Mouse (Mus musculus) 3T3-L1 (cell line): Measurements from ENCODE around the gene Rab27a.
A peak's percentile ranks its signal among the peaks of the same experiment; 100 is the strongest.
"Not testable (repeated sequence)": the region's sequence is repeated elsewhere in the genome, so short reads cannot be mapped to it uniquely, and the experiment has no call there.

Source experiments
- DNase-seq: peaks from one replicate; pipeline ENCODE4 v3.0.0-alpha.2; 2015; ENCODE audit warnings: low read depth, low spot score

Rab27a gene

DNA sequence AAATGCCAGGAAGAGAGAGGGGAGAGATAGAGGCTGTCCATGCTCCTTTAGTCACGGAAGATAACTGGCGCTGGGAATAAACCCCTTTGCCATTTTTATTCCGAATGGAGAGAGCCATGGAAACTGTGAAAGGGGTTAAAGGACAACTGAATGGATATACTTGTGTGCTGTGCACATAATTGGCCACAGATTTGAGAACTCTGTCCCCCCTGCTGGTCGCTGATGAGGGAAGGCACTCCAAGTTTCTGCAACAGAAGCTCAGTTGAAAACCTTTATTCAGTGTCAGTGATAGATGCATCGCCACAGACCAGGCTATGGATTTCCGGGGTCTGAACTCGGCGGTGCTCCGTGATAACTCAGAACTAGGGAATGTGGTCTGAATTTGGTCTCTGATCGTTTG is 45.5 kb downstream of the Rab27a start:
- no peak for DNase-seq

DNA sequence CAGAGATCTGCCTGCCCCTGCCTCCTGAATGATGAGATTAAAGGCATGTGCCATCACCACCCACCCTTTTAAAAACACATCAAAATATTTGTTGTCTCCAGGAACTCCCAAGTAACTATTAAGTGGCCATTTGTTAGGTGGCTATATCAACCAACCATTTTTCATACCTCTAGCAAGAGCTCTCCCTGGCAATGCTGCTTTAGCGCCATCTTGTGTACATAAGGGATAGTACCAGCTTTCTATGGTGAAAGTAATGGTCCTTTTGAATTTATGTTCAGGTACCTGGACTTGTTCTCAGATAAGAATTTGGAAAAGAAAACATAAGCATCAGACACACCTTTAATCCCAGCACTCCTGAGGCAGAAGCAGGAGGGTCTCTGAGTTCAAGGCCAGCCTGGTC is 47.1 kb downstream of the Rab27a start:
- DNase-seq, result peak; percentile 75

DNA sequence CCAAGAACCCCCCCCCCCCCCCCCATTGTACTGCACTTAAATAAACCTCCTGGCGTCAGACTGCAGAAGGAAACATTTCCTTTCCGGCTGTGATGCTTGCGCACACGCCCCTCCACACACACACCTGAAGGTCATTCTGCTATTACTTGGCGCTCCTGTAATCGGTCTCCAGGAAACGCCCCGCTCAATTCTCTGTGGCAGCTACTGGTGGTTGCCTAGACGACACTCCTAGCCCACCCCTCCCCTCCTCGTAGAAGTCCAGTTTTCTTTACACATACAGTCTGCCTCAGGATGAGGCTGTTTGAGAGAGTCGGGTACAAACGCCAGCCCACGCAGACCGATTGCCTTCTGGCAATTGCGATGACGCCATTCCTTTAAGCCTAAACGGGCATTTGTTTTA is 49.9 kb downstream of the Rab27a start:
- no peak for DNase-seq

DNA sequence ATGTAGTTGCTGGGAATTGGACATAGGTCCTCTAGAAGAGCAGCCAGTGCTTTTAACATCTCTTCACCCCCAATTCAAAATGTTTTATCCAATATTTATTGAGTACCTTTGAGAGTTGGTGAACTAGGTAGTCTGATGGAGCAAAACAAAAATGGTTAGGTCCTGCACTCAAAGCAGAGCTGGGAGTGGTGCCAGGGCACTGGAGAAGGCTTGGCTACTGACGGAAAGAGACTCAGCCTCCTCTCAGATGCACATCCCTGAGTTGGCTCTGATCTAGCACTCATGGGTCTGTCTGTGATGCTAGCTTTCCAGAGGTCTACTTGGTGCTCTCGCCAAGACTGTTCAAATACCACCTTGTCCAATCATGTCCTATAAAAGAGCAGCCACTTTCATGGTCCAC is 53.2 kb downstream of the Rab27a start:
- DNase-seq, result no peak

DNA sequence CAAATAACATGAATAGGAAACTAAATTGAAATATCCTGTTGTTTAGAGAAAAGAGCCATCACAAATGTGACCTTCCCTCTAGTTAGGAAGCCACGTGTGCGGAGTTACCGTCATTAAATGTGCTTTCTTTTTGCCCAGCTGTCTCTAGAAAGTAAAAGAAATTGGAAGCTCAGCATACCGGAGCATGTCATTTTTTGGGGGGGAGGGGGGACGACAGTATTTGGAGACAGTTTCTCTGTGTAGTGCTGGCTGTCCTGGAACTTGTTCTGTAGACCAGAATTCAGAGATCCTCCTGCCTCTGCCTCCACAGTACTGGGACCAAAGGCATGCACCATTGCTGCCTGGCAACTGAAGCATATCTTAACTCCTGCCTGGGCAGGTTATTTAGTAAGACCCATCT is 56.9 kb downstream of the Rab27a start, which contains the start of gene Khdc3:
TSS of gene Khdc3 (plus strand) at position 301 of the 400 bp plus-strand sequence.
- no peak for DNase-seq

DNA sequence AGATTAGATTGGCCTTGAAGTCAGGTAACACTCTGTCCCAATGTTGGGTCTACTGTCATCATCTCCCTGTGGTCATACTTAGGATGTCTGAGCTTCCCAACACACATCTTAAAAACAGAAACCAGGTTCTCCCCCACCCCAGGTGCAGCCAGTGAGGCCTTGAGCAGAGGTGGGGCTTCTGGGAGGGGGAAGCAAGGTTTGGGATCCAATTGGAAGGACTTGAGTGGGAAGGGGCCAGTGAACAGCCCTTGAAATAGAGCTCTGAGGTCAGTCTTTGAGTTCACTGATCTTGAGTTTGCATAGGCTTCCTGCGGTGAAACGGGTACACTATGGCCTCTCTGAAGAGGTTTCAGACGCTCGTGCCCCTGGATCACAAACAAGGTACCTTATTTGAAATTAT is 57.5 kb downstream of the Rab27a start, which contains the start of gene Gm20509:
TSS of gene Gm20509 (plus strand) at position 290 of the 400 bp plus-strand sequence.
- no peak for DNase-seq

DNA sequence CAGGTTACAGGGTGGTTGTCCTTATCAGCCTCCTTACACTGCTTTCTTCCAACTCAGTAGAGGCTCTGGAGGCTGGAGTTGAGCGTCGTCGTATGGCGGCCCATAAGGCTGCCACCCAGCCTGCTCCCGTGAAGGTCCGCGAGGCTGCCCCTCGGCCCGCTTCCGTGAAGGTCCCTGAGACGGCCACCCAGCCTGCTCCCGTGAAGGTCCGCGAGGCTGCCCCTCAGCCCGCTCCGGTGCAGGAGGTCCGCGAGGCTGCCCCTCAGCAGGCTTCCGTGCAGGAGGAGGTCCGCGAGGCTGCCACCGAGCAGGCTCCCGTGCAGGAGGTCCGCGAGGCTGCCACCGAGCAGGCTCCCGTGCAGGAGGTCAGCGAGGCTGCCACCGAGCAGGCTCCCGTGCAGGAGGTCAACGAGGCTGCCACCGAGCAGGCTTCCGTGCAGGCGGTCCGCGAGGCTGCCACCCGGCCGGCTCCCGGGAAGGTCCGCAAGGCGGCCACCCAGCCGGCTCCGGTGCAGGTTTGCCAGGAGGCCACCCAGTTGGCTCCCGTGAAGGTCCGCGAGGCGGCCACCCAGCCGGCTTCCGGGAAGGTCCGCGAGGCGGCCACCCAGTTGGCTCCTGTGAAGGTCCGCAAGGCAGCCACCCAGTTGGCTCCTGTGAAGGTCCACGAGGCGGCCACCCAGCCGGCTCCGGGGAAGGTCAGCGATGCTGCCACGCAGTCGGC is 58.7 kb downstream of the Rab27a start:
- DNase-seq, result no peak

DNA sequence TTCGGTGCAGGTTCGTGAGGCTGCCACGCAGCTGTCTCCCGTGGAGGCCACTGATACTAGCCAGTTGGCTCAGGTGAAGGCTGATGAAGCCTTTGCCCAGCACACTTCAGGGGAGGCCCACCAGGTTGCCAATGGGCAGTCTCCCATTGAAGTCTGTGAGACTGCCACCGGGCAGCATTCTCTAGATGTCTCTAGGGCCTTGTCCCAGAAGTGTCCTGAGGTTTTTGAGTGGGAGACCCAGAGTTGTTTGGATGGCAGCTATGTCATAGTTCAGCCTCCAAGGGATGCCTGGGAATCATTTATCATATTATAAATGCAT is 59.2 kb downstream of the Rab27a start:
- no peak for DNase-seq

DNA sequence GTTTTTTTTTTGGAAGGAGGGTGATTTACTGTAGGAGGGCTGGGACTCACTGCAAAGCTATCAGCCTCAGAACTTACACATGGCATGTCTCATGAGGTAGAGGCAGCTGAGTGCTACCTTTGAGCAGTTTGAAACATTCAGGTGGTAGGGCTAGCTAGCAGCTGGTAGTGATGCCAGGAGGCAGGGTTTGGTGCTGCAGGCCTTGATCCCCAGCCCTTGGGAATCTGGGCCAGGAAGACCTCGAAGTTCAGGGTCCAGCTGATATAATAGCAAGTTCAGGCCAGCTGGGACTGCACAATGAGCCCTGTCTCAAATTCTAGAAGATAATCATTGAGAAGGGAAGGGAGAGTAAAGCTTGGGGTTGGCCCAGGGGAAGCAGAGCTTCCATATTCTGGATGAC is 60.5 kb downstream of the Rab27a start:
- no peak for DNase-seq

DNA sequence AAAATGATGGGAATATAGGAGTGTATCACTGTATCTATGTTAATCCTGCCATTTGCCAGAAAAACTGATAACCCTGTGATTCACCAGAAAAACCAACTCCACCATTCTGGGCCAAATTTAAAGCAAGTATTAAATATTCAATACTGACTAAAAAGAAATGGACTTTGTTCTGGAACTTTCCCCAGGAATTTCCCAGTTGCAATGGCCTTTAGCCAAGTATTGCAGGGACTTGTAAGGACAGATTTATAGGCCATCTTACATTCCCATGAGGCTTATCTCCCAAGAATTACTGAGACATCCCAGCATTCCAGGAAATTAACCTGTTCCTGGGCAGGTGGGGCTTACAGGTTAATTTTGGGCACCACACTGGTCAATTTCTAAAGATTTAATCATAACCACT is 61.1 kb downstream of the Rab27a start:
- no peak for DNase-seq

DNA sequence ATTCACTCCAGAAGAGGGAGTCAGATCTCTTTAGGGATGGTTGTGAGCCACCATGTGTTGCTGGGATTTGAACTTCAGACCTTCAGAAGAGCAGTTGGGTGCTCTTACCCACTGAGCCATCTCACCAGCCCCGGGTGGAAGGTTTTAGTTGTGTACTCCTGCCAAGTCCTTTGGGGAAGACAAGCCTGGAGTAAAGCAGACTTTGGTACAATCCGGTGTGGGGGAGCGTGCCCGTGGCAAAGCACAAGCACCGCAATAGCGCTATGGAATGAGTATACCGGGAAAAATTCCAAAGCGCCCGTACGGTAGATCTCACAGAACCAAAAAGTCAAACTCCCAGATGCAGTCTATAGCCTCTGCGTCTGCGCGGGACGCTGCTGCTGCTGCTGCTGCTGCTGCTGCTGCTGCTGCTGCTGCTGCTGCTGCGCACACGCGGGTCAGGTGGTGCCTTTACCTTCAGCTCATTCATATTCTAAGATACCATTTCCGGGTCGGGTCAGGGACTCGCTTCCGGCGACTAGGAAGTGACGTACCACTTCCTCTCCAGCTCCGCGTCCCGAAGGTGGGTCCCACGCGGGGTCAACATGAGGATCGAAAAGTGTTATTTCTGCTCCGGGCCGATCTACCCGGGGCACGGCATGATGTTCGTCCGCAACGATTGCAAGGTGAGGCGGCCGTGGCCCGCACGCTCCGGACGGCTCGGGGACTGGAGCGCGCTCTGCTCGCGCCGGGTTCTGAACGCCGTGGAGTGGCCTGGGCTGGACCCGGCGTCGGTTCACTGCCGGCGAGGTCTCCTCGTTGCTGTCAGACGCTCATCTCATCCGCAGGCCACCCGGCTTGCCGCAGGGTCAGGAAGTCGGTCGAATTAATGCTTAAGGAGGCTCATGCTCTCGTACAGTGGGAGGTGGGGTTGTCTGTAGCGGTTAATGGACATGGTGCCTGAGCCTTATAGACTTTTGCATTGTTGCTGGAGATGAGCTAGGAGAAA is 68.6 kb downstream of the Rab27a start, which contains the start of gene Rsl24d1:
TSS of gene Rsl24d1 (plus strand) at position 508 of the 988 bp plus-strand sequence.
- peak; percentile 93 for DNase-seq

DNA sequence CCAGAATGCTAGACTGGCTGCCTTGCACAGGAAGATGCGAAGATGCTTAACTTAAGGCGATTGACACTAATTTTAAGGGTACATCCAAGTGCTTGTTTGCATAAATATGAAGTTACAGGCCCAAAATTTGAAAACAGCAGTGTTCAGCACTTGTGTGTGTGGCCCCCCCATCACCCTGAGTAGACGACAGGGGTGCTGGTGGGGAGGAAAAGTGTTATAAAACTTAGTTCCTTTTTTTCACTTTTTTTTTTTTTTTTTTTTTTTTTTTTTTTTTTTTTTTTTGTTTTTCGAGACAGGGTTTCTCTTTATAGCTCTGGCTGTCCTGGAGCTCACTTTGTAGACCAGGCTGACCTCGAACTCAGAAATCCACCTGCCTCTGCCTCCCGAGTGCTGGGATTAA is 72.0 kb downstream of the Rab27a start:
- DNase-seq, result not testable (repeated sequence)

DNA sequence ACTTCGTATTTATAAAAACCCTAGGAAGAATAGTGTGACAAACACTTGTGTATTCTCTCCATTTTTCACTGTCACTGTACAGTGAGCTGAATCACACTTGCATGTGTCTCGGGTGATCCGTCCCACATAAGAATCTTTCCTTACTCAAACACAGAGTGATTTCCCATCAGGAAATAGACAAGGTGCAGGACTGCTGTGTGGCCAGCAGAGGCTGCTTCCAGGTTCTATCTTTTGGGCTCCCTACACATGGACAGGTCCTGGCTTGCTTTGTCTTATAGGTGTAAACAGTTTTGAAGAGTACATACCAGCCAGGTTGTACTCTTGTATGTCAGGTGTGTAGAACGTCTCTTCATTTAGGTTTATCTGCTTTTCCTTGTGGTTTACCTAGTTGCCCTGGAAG is 73.4 kb downstream of the Rab27a start:
- DNase-seq, result peak; percentile 39

DNA sequence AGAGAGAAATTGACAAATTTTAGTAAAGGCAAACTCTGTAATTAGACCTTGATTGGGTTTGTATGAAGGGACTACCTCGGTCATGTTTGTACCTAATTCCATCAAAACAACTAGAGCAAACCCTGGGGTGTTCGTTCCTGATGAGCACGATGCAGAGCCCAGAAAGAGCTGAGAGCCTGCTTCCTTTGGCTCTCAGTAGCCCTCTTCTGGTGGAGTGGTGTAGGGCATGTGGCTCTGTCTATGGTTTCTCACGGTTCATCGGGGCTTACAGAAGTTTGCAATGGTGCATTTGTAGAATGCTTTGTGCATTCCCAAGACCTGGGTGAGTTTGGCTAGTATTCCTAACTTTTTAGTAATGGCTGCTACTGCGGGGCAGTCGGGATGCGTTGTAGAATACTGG is 77.1 kb downstream of the Rab27a start:
- DNase-seq, result peak; percentile 54

DNA sequence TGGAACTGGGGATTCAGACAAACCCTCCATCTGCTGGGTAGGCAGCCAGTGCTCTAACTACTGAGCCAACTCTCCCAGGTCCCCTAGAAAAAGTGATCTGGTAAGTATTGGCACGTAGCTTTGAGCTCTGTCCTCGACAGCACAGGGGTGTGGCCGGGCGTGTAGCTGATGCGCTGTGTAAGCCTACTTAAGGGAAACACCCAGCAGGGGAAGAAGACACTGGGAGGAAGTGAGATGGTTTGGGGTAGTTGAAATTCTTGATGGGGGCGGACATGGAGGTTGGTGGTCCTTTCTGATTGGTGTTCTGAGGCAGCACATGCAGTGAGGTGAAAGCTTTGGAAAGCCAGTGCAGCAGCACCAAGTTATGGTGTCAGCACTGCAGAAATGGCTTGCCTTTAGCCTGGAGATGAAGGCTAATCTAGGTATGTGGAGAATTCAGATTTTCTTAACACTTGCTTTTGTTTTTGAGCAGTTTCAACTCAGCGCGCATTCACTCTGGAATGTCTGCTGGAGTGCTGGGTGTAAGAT is 80.5 kb downstream of the Rab27a start:
- DNase-seq, result no peak

DNA sequence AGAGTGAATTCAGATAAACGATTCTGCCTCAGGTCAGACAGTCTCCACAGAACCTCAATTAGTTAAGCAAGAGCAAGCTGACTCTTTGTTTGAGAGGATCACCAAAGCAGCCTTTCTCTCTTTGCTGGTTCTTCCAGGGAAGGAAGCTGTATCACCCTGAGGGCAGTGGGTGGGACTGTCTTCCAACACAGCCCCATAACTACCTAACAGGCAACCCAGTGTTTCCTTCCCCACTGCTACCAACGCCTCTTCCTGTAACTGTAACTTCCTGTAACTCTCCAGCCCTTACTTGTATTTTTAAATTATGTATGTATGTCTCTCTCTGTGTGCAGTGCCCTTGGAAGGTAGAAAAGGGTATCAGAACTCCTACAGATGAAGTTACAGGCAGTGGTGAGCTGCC is 82.8 kb downstream of the Rab27a start:
- no peak for DNase-seq

DNA sequence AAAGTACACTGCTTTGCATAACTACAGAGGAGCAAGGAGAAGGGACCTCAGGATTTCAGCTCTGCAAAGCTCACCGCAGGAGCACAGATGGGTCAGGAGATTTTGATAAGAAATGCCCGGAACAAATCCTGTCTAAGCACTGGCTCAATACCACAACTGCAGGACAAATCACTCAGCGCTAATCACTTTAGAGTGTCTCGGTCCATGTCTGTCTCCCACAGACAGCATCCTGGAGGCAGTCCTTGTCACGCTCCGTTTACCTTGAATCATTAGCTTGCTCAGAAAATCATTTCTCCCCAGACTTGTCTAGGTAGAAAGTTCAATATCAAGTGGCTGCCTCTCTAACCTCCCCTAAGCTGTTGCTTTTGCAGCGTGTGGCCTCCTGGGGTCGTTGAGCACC is 85.2 kb downstream of the Rab27a start:
- no peak for DNase-seq

DNA sequence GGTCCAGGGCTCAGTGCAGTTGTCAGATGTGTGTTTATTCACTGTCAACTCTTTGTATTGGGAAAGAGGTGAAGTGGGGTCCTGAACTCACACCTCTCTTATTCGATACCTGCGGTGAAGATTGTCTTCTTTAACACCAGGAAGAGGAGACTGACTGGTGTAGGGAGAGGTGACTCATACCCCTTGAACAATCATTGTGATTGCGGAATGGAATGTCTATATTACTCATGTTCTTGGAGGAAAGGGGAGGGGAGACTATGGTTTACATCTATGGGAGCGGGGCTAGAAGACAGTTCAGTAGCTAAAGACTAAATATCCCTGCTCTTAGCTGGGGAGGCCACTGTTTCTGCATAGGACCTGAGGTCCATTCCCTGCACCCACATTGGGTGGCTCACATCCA is 85.9 kb downstream of the Rab27a start:
- peak; percentile 77 for DNase-seq

DNA sequence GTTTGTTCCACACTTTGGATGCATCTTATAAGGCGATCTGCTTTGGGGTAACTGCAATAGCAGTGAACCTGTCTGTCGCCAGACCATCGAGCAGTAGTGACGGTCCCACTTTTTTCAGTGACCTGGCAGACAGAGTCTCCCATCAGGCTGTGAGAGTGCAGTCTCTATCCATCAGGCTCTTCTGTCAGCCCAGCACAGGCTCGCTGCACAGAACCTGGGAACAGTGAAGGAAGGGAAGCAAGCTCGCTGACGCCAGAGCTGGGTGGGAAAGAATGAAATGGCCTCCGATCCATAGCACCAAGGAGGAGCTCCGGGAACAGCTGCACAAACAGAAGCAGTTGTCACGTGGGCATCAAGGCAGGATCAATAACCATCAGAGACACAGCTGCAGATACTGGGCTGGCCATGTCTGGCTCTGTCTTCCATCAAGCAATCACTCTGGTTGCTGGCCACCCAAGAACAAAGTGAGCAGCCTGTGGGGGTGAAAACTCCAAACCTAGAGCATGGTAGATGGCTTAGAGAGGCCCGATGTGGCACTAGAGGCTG is 92.8 kb downstream of the Rab27a start:
- no peak for DNase-seq
